Mouse (Mus musculus) 3T3-L1 (cell line): ENCODE measurements around the gene Dach2.
"Not testable (repeated sequence)": the region's sequence is repeated elsewhere in the genome, so short reads cannot be mapped to it uniquely, and the experiment has no call there.

Experiments
- DNase-seq: peaks from one replicate; pipeline ENCODE4 v3.0.0-alpha.2; 2015; ENCODE audit warnings: low read depth, low spot score

Dach2 gene

GRCm38 (mm10) chrX:113297404-113297803, at the start of gene Dach2:
Gene Dach2 (plus strand): TSS chrX:113297510.
- DNase-seq, result no peak

- not testable (repeated sequence) for DNase-seq
Measured at GRCm38 (mm10) chrX:113252427-113252826, 44.9 kb upstream of the Dach2 start.

- no peak for DNase-seq
Measured at GRCm38 (mm10) chrX:113298031-113298430, 721 bp downstream of the Dach2 start.

GRCm38 (mm10) chrX:113298468-113298867, 1.2 kb downstream of the Dach2 start:
- no peak for DNase-seq

- no peak for DNase-seq
Measured at GRCm38 (mm10) chrX:113304323-113304722, 7.0 kb downstream of the Dach2 start.

GRCm38 (mm10) chrX:113338143-113338542, 40.8 kb downstream of the Dach2 start:
- DNase-seq, result no peak

GRCm38 (mm10) chrX:113394417-113394816, 97.1 kb downstream of the Dach2 start:
- no peak for DNase-seq

- DNase-seq, result no peak
Measured at GRCm38 (mm10) chrX:113408756-113409155, 111.4 kb downstream of the Dach2 start.

GRCm38 (mm10) chrX:113421517-113422187, 124.3 kb downstream of the Dach2 start:
- DNase-seq, result no peak

GRCm38 (mm10) chrX:113482131-113482530, 184.8 kb downstream of the Dach2 start:
- DNase-seq, result no peak

- DNase-seq, result no peak
Measured at GRCm38 (mm10) chrX:113545106-113545505, 247.8 kb downstream of the Dach2 start.

- DNase-seq, result no peak
Measured at GRCm38 (mm10) chrX:113563897-113564296, 266.6 kb downstream of the Dach2 start.

- DNase-seq, result no peak
Measured at GRCm38 (mm10) chrX:113666069-113666468, 368.8 kb downstream of the Dach2 start.

GRCm38 (mm10) chrX:113687163-113687562, 389.9 kb downstream of the Dach2 start:
- no peak for DNase-seq

GRCm38 (mm10) chrX:113712363-113712762, 415.1 kb downstream of the Dach2 start:
- DNase-seq, result no peak

- DNase-seq, result peak; percentile 60
Measured at GRCm38 (mm10) chrX:113724124-113724523, 426.8 kb downstream of the Dach2 start.

- DNase-seq, result no peak
Measured at GRCm38 (mm10) chrX:113747122-113747521, 449.8 kb downstream of the Dach2 start.

- peak; percentile 25 for DNase-seq
Measured at GRCm38 (mm10) chrX:113792264-113792663, 495.0 kb downstream of the Dach2 start.

GRCm38 (mm10) chrX:113810369-113810768, 513.1 kb downstream of the Dach2 start:
- no peak for DNase-seq

- no peak for DNase-seq
Measured at GRCm38 (mm10) chrX:113826810-113827209, 529.5 kb downstream of the Dach2 start.

GRCm38 (mm10) chrX:113833062-113833461, 535.8 kb downstream of the Dach2 start:
- DNase-seq, result no peak

GRCm38 (mm10) chrX:113867835-113868495, 570.7 kb downstream of the Dach2 start:
- no peak for DNase-seq
